Mouse (Mus musculus): ENCODE data around the gene Kat5. TPM values are rescaled to one million over a fixed set of nuclear protein-coding genes. Genes with fewer than 3 reads are reported as not detected.

Kat5 gene
- polyA plus RNA-seq, 1 experiment from 2014 or later, result 38.9 TPM

DNA sequence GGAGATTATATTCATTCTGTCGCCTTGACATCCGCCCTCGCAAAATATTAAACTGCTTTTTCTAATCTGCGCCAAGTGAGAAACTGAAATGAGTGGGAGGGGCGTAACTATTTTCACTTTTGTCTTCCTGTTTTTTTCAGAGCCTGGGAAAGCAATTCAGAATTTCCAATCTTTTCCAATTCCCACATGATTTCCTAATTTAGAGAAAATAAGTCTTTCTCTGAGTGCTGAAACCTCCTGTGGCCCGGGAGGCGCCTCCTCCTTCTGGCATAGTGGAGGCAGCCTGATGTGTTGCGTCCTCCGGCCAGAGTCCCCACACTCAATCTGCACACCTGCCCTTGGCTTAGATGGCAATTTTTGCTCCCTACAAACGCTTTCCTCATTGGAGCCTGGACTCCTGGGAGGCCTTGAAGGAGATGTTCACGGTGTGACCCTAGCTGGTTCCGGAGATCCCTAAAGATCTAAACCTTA lies 26.6 kb upstream of the Kat5 start:
- Histone ChIP-seq H3K36me3 (ENCODE audit: control insufficient read depth, insufficient read depth, low read length) (peaks cover 13% of the 10 kb centered on the region; the same call in 1 of the 2 replicates), H3K4me3 (ENCODE audit: low read depth, low read length) (peak overlapping the region; percentile 81), H3K27me3 (ENCODE audit: control insufficient read depth, insufficient read depth, low read length) (no peaks in the 10 kb centered on the region), H3K9ac (ENCODE audit: low read length) (peak overlapping the region; percentile 88), H3K4me2 (ENCODE audit: low read depth, low read length, severe bottlenecking) (peak overlapping the region; percentile 91), H3K9me3 (ENCODE audit: control insufficient read depth, low read length) (no peaks in the 10 kb centered on the region), H3K27ac (ENCODE audit: low read depth, low read length) (peak overlapping the region; percentile 85), H3K4me1 (replicated peaks; ENCODE audit: control insufficient read depth, insufficient read depth, low read length) (peaks cover 6% of the 10 kb centered on the region)
- no peak; the same call in 1 of the 2 replicates for ATAC-seq (replicated peaks; ENCODE audit: low FRiP score)
- DNase-seq (ENCODE audit: low spot score), result no peak
- 44% methylated on average over 12 of the region's 12 CpGs for WGBS

DNA sequence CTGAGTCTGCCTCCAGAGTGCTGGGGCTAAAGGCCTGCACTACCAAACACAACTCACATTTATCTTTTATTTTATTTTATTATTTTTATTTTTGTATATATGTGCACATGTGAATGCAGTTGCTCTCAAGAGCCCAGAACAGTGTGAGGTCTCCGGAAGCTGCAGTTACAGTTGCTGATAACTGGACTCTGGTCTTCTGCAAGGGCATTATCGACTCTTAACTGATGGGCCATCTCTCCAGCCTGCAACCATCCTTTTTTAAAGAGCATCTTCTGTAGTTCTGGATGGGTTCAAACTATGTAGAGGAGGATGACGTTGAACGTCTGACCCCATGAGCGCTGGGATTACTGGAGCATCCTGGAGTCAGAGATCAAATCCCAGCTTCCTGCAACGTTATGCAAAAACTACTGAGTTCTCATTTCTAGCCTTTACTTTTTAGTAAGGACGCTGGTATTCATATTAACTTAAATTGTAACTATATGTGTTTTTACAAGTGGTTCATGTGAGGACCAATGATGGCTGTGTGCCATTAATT lies 26.1 kb upstream of the Kat5 start:
- 89% methylated on average over 7 of the region's 7 CpGs for WGBS
- peaks cover 8% of the 10 kb centered on the region; the same call in 1 of the 2 replicates for H3K36me3 ChIP-seq (ENCODE audit: control insufficient read depth, insufficient read depth, low read length)
- no peak for DNase-seq (ENCODE audit: low spot score)
- ATAC-seq (replicated peaks; ENCODE audit: low FRiP score), result no peak
- no peak overlapping the region; the same call in 1 of the 2 replicates for H3K9ac ChIP-seq (ENCODE audit: low read length)
- no peaks in the 10 kb centered on the region for H3K27me3 ChIP-seq (ENCODE audit: control insufficient read depth, insufficient read depth, low read length)
- H3K4me1 ChIP-seq (replicated peaks; ENCODE audit: control insufficient read depth, insufficient read depth, low read length), result peaks cover 6% of the 10 kb centered on the region
- H3K4me3 ChIP-seq (ENCODE audit: low read depth, low read length), result no peak overlapping the region
- no peaks in the 10 kb centered on the region for H3K9me3 ChIP-seq (ENCODE audit: control insufficient read depth, low read length)
- H3K4me2 ChIP-seq (ENCODE audit: low read depth, low read length, severe bottlenecking), result no peak overlapping the region
- no peak overlapping the region for H3K27ac ChIP-seq (ENCODE audit: low read depth, low read length)

DNA sequence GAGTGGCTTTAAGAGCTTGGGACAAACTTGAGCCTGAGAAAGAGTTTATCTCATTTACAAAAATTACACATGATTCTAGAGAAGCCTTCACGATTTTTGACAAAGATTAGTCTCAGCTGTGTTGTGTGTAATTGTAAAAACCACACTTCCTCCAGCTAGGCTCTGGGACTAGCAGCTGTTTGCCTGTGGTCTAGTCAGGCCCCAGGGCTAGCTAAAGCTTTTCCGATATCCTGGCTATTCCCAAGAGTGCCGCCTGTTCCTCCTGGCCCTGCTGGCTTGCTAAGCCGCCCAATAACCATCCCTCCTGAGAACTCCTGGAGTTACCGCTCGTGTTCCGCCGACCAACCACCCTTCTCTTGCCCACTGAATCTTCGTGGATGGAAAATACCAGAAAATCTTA lies 22.1 kb upstream of the Kat5 start:
- no peak overlapping the region for H3K4me2 ChIP-seq (ENCODE audit: low read depth, low read length, severe bottlenecking)
- DNase-seq (ENCODE audit: low spot score) (no peak), ATAC-seq (replicated peaks; ENCODE audit: low FRiP score) (no peak)
- H3K36me3 ChIP-seq (ENCODE audit: control insufficient read depth, insufficient read depth, low read length), result no peaks in the 10 kb centered on the region
- no peaks in the 10 kb centered on the region for H3K27me3 ChIP-seq (ENCODE audit: control insufficient read depth, insufficient read depth, low read length)
- H3K9ac ChIP-seq (ENCODE audit: low read length), result no peak overlapping the region
- no peak overlapping the region for H3K27ac ChIP-seq (ENCODE audit: low read depth, low read length)
- H3K4me1 ChIP-seq (replicated peaks; ENCODE audit: control insufficient read depth, insufficient read depth, low read length), result peaks cover 3% of the 10 kb centered on the region; the same call in 1 of the 2 replicates
- H3K4me3 ChIP-seq (ENCODE audit: low read depth, low read length), result no peak overlapping the region
- 82% methylated on average over 9 of the region's 9 CpGs for WGBS
- H3K9me3 ChIP-seq (ENCODE audit: control insufficient read depth, low read length), result no peaks in the 10 kb centered on the region

DNA sequence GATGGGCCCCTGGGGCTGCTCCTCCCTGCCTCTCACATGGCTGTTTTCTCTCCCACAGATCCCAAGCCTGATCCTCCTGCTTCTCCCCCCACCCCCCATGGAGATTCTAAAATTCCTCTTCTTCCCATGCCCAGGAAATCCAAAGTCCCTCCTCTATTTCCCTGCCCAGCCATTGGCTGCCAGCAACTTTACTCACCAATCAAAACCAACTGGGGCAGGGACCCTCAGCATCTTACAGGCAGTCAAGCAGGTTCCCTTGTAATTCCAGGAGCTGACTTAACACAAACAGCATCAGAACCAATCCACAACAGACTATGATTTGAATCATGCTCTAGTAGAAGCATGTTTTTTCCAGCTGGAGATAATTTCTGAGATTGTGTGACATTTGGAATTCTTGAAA lies 19.9 kb upstream of the Kat5 start:
- H3K27ac ChIP-seq (ENCODE audit: low read depth, low read length), result no peak overlapping the region
- H3K4me2 ChIP-seq (ENCODE audit: low read depth, low read length, severe bottlenecking), result no peak overlapping the region
- no peaks in the 10 kb centered on the region for H3K27me3 ChIP-seq (ENCODE audit: control insufficient read depth, insufficient read depth, low read length)
- H3K36me3 ChIP-seq (ENCODE audit: control insufficient read depth, insufficient read depth, low read length), result no peaks in the 10 kb centered on the region
- H3K9ac ChIP-seq (ENCODE audit: low read length), result no peak overlapping the region
- DNase-seq (ENCODE audit: low spot score) (no peak), ATAC-seq (replicated peaks; ENCODE audit: low FRiP score) (no peak)
- no peaks in the 10 kb centered on the region for H3K9me3 ChIP-seq (ENCODE audit: control insufficient read depth, low read length)
- H3K4me3 ChIP-seq (ENCODE audit: low read depth, low read length), result no peak overlapping the region
- no peaks in the 10 kb centered on the region for H3K4me1 ChIP-seq (replicated peaks; ENCODE audit: control insufficient read depth, insufficient read depth, low read length)

DNA sequence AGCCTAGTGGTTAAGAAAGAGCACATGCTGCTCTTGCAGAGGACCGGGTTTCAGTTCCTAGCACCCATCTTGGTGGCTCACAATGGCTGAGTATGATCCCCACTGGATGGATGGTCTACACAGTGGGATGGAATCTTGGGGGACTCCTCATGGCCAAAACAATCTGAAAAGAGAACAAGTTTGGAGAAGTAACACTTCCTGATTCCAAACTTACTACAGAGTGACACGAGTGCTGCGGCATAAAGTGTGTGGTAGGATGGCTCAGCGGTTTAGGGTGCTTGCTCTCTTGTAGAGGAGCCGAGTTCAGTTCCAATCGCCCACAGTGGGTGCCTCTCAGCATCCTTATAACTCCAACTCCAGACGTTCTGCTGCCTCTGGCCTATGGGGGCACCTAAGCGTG lies 15.3 kb upstream of the Kat5 start:
- no peaks in the 10 kb centered on the region for H3K36me3 ChIP-seq (ENCODE audit: control insufficient read depth, insufficient read depth, low read length)
- DNase-seq (ENCODE audit: low spot score), result no peak
- H3K4me2 ChIP-seq (ENCODE audit: low read depth, low read length, severe bottlenecking), result no peak overlapping the region
- no peaks in the 10 kb centered on the region for H3K9me3 ChIP-seq (ENCODE audit: control insufficient read depth, low read length)
- no peak overlapping the region for H3K4me3 ChIP-seq (ENCODE audit: low read depth, low read length)
- no peaks in the 10 kb centered on the region for H3K27me3 ChIP-seq (ENCODE audit: control insufficient read depth, insufficient read depth, low read length)
- H3K9ac ChIP-seq (ENCODE audit: low read length), result no peak overlapping the region
- H3K4me1 ChIP-seq (replicated peaks; ENCODE audit: control insufficient read depth, insufficient read depth, low read length), result no peaks in the 10 kb centered on the region
- no peak overlapping the region for H3K27ac ChIP-seq (ENCODE audit: low read depth, low read length)
- no peak for ATAC-seq (replicated peaks; ENCODE audit: low FRiP score)
- WGBS, result 87% methylated on average over 8 of the region's 8 CpGs

DNA sequence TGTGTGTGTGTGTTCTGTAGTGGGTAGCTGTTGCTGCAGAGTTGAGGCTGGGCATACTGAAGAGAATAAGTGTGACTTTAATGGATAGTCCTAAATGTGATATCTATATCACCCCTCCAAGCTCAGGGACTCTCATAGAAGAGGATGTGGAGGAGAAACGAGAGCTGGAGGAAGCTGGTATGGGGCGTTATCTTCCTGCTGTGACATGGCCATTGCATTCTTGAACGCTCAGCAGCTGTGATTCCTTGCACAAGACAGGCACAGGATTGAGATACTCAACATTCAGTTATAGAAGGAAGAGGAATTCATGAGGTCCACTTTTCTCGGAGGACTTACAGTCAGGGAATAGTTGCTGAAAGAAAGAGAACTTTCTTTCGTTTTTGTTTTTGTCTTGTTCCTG lies 11.8 kb upstream of the Kat5 start:
- Histone ChIP-seq H3K36me3 (ENCODE audit: control insufficient read depth, insufficient read depth, low read length) (no peaks in the 10 kb centered on the region), H3K9ac (ENCODE audit: low read length) (no peak overlapping the region), H3K27me3 (ENCODE audit: control insufficient read depth, insufficient read depth, low read length) (no peaks in the 10 kb centered on the region), H3K4me3 (ENCODE audit: low read depth, low read length) (no peak overlapping the region), H3K27ac (ENCODE audit: low read depth, low read length) (no peak overlapping the region), H3K9me3 (ENCODE audit: control insufficient read depth, low read length) (no peaks in the 10 kb centered on the region), H3K4me1 (replicated peaks; ENCODE audit: control insufficient read depth, insufficient read depth, low read length) (no peaks in the 10 kb centered on the region), H3K4me2 (ENCODE audit: low read depth, low read length, severe bottlenecking) (no peak overlapping the region)
- no peak for ATAC-seq (replicated peaks; ENCODE audit: low FRiP score)
- no peak for DNase-seq (ENCODE audit: low spot score)
- 87% methylated on average over 5 of the region's 5 CpGs for WGBS

DNA sequence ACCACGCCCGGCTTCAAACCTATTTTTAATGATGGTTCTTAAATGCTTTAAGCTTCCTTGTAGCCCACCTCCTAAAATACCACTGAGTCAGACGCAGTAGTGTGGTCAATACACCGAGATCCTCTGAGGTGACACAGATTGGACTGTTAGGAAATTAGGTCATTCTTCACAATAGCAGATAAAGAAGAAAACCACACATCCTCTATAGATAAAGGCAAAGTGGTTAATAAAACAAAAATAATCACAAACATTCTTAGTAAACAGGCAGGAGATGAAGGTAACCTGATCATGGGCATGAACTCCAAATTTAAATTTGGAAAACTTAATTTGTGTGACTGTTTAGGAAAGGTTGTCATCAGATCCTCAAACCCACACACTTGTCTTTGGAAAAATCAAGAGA lies 10.0 kb upstream of the Kat5 start:
- Histone ChIP-seq H3K27me3 (ENCODE audit: control insufficient read depth, insufficient read depth, low read length) (no peaks in the 10 kb centered on the region), H3K4me2 (ENCODE audit: low read depth, low read length, severe bottlenecking) (no peak overlapping the region), H3K9me3 (ENCODE audit: control insufficient read depth, low read length) (no peaks in the 10 kb centered on the region), H3K9ac (ENCODE audit: low read length) (no peak overlapping the region), H3K4me1 (replicated peaks; ENCODE audit: control insufficient read depth, insufficient read depth, low read length) (no peaks in the 10 kb centered on the region), H3K4me3 (ENCODE audit: low read depth, low read length) (no peak overlapping the region), H3K36me3 (ENCODE audit: control insufficient read depth, insufficient read depth, low read length) (no peaks in the 10 kb centered on the region), H3K27ac (ENCODE audit: low read depth, low read length) (no peak overlapping the region)
- no peak for ATAC-seq (replicated peaks; ENCODE audit: low FRiP score)
- WGBS, result 85% methylated on average over 4 of the region's 4 CpGs
- DNase-seq (ENCODE audit: low spot score), result no peak

DNA sequence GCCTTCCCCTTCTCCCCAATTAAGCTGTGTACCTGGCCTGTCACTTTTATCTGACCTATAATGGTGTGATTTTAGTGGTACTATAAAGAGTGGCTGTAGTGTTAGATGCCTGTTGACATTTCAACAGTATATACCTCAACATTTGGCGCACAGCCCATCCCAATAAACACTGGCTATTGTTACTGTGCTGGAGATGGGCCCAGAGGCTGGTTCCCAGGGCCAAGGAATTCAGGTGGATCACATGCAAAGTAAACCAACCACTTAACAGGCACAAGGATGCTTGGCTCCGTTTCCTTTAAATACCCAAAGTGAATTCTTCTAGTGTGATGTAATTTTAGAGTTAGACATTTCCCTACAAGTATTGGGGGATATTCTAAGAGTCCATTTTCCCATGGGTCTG lies 4.9 kb upstream of the Kat5 start:
- H3K27me3 ChIP-seq (ENCODE audit: control insufficient read depth, insufficient read depth, low read length), result no peaks in the 10 kb centered on the region
- H3K4me1 ChIP-seq (replicated peaks; ENCODE audit: control insufficient read depth, insufficient read depth, low read length), result no peaks in the 10 kb centered on the region
- H3K4me2 ChIP-seq (ENCODE audit: low read depth, low read length, severe bottlenecking), result no peak overlapping the region
- no peak overlapping the region for H3K4me3 ChIP-seq (ENCODE audit: low read depth, low read length)
- 83% methylated on average over 2 of the region's 2 CpGs for WGBS
- H3K9ac ChIP-seq (ENCODE audit: low read length), result no peak overlapping the region
- H3K27ac ChIP-seq (ENCODE audit: low read depth, low read length), result no peak overlapping the region
- H3K36me3 ChIP-seq (ENCODE audit: control insufficient read depth, insufficient read depth, low read length), result no peaks in the 10 kb centered on the region
- DNase-seq (ENCODE audit: low spot score) (no peak), ATAC-seq (replicated peaks; ENCODE audit: low FRiP score) (no peak)
- H3K9me3 ChIP-seq (ENCODE audit: control insufficient read depth, low read length), result no peaks in the 10 kb centered on the region

DNA sequence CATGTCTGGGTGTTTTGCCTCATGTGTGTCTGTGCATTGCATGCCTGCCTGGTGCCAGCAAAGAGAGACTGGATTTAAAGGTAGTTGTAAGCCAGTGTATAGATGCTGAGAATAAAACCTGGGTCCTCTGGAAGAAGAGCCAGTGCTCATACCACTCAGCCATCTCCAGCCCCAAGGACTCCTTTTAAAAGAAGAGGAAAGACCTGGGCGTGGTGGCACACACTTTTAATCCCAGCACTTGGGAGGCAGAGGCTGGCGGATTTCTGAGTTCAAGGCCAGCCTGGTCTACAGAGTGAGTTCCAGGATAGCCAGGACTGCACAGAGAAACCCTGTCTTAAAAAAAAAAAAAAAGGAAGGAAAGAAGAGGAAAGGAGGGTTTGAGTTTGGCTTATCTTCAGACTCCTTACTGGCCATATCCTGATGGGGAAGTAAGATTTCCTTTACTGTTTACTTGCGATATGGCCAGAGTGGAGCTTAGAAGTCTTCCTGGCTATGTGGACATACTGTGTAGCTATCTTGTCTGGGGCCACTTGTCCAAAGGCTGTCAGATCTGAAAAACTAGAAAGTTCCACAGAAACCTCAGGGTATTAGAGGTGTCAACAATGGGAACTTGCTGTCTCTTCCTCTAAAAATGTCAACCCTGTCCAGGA lies 2.9 kb upstream of the Kat5 start:
- H3K4me1 ChIP-seq (replicated peaks; ENCODE audit: control insufficient read depth, insufficient read depth, low read length), result 0 out of 2 replicates have a peak, but pooled peaks cover 4% of the 10 kb centered on the region
- DNase-seq (ENCODE audit: low spot score) (no peak), ATAC-seq (replicated peaks; ENCODE audit: low FRiP score) (no peak)
- H3K9ac ChIP-seq (ENCODE audit: low read length), result no peak overlapping the region
- H3K4me3 ChIP-seq (ENCODE audit: low read depth, low read length), result no peak overlapping the region
- H3K27me3 ChIP-seq (ENCODE audit: control insufficient read depth, insufficient read depth, low read length), result no peaks in the 10 kb centered on the region
- no peaks in the 10 kb centered on the region for H3K9me3 ChIP-seq (ENCODE audit: control insufficient read depth, low read length)
- 70% methylated on average over 3 of the region's 3 CpGs for WGBS
- no peaks in the 10 kb centered on the region; the same call in 1 of the 2 replicates for H3K36me3 ChIP-seq (ENCODE audit: control insufficient read depth, insufficient read depth, low read length)
- no peak overlapping the region for H3K27ac ChIP-seq (ENCODE audit: low read depth, low read length)
- no peak overlapping the region for H3K4me2 ChIP-seq (ENCODE audit: low read depth, low read length, severe bottlenecking)

Measured in forebrain, embryonic 11.5 days (tissue).